Mouse (Mus musculus) C3H10T1/2 (cell line): ENCODE data around the gene 1700001C02Rik. TPM values are rescaled to one million over a fixed set of nuclear protein-coding genes. Genes with fewer than 3 reads are reported as not detected.

Source experiments
- polyA plus RNA-seq, 2 experiments: library from polyadenylated mRNA; unstranded; fragments of >200 nt; fragmentation: generic; extraction: Trizol; gene quantifications; one replicate each; pipeline ENCODE4 v1.2.1; 2012; ENCODE audit warnings: missing spikeins in 2 of 2

The 1700001C02Rik gene
- polyA plus RNA-seq, result not detected

DNA sequence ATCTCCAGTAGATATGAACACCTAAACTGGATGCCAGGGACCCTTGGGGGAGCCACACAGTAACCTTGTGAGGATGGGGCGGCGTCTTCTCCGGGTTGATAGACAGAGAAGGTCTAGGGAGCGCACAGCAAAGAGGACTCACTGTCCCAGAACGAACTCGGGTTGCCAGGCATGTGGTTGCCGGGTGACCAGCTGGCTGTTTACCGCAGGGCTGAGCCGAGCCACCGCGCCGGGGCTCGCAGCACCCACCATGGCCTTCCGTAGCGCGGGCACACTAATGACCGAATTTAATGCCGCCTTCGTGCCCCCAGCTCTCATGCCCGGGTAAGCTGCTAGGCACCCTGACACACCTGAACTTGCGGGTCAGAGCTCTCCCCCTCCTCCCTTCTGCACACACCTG is at the start of gene 1700001C02Rik:
Gene 1700001C02Rik, plus strand, starts transcription at position 187 of the 400 bp plus-strand sequence.

DNA sequence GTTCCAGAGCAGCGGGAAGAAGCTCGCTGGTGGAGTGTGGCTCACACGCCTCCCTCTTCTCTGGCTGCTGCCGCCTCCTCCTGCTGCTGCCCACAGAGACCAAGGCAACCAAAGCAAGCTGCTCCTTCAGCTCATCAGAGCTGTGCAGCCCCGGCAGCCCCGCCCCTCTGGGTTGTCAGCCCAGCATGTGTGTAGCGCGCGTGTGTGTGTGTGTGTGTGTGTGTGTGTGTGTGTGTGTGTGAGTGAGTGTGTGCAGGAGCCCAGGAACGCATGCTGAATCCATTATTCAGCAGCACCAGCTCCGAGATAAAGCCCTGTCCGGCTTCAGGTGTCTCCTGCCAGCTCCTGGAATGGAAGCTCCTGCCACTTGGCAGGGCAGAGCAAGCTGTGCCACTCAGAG is 4.0 kb upstream of the 1700001C02Rik start, which contains the start of gene Otof:
Gene Otof, minus strand, starts transcription at position 112 of the 400 bp plus-strand sequence.

Other genes with a start within 250 kb of the 1700001C02Rik start
- 1 to 10 TPM; 2.1 to 5.2 TPM for gene Selenoi, start 233.5 kb upstream of the 1700001C02Rik start, polyA plus RNA-seq
- gene Drc1, start 184.7 kb upstream of the 1700001C02Rik start, polyA plus RNA-seq, result under 1 TPM; 0.02 to 0.04 TPM
- not detected for gene Otof, start 4.1 kb upstream of the 1700001C02Rik start, polyA plus RNA-seq
- not detected for gene Cib4, start 79.8 kb downstream of the 1700001C02Rik start, polyA plus RNA-seq
- under 1 TPM in 1 of 2 experiments, not detected in 1; 0.05 TPM for gene Kcnk3, start 122.1 kb downstream of the 1700001C02Rik start, polyA plus RNA-seq
- 10 to 100 TPM; 15.6 to 27.0 TPM for gene Slc35f6, start 181.9 kb downstream of the 1700001C02Rik start, polyA plus RNA-seq
- 100 to 1,000 TPM; 146 to 264 TPM for gene Cenpa, start 200.7 kb downstream of the 1700001C02Rik start, polyA plus RNA-seq
- under 1 TPM in 1 of 2 experiments, not detected in 1; under 0.01 TPM for gene Dpysl5, start 245.5 kb downstream of the 1700001C02Rik start, polyA plus RNA-seq